ENCODE assay signal across 8 mouse cellular contexts in the genomic region with DNA sequence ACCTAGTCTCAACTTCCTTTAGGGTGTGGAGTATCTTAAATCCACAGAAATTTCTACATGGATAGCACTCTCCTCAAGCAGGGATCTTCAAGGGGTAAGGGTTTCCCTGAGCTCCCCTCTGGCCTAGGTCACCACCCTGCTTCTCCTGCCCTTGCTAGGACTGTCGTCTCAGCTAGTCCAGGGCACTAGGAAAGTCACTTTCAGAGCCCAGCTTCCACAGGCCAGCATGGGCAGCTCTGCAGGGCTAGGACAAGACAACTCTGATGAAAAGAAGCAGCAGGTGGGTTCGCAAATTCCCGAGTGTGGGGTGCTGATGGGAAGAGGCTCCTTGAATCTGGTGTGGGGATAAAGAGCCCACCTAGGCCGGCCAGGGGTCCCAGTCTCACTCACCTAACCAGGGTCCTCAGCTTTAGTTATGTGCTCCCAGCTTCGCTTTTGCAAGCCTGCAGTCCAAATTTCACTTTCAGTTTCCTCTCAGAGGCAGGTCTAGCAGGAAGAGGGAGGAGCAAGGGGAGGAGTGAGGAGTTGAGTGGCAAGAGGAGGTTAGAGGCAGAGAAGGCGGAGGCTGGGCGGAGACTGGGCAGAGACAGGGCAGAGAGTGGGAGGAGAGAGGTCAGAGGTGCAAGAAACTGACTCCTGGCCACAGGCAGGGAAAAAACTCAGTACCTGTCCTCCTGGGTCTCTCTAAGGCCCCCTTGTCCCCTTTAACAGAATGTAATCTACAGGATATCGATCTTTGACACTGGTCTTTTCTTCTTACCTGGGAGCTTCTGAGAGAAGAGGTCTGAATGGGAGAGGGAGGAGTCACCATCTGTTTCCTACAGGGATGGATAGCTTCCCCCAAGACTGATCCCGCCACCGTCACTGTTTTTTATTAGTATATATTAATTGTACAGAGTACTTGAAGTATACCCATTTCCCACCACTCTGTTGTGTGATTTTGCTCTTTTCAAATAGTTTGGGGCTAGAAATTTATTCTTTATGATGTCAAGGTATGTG. TPM values are rescaled to one million over a fixed set of nuclear protein-coding genes. Genes with fewer than 3 reads are reported as not detected.
A peak's percentile ranks its signal among the peaks of the same experiment; 100 is the strongest.
DNase-seq lines count a peak whose midpoint lies in the region; ATAC-seq and TF ChIP-seq lines count a peak whose summit lies in the region.

A gene (minus strand): TSS at position 488 of the 999 bp plus-strand sequence.

- no peaks in the 10 kb centered on the region for H3K9me3 ChIP-seq in limb, embryonic 14.5 days (ENCODE audit: control insufficient read depth, low read length)
- H3K9me3 ChIP-seq in midbrain, embryonic 16.5 days (replicated peaks; ENCODE audit: control insufficient read depth, low read length, poor library complexity, severe bottlenecking): no peaks in the 10 kb centered on the region

- TF ChIP-seq CTCF in bone marrow macrophage, adult 2 months (IDR thresholded peaks at IDR 0.05; ENCODE audit: low read depth, low read length): no peak
- no peak for TF ChIP-seq CTCF in embryonic fibroblast, embryonic 13.5 days (IDR thresholded peaks at IDR 0.05; ENCODE audit: borderline replicate concordance, insufficient read depth, low read length)

- peak within 1 kb of the TSS; percentile 19; the same call in 1 of the 2 replicates for H3K27ac ChIP-seq in bone marrow macrophage, adult 2 months (ENCODE audit: insufficient read depth, low read depth, low read length)
- H3K27ac ChIP-seq in embryonic fibroblast, embryonic 13.5 days (ENCODE audit: insufficient read depth, low read length): no peak within 1 kb of the TSS
- H3K27ac ChIP-seq in limb, embryonic 14.5 days (replicated peaks; ENCODE audit: low read depth, low read length): 0 out of 2 replicates have a peak within 1 kb of the TSS, but pooled peaks have one; percentile 20
- no peak within 1 kb of the TSS for H3K27ac ChIP-seq in midbrain, embryonic 16.5 days (ENCODE audit: low read length)

- peak; percentile 87 for ATAC-seq in limb, embryonic 14.5 days (ENCODE audit: low FRiP score, low read depth)
- no peak for ATAC-seq in midbrain, embryonic 16.5 days

- peak within 1 kb of the TSS; percentile 56 for H3K9ac ChIP-seq in limb, embryonic 14.5 days (ENCODE audit: low read depth, low read length, severe bottlenecking)
- no peak within 1 kb of the TSS for H3K9ac ChIP-seq in midbrain, embryonic 16.5 days (ENCODE audit: low read depth, low read length)

- no peak for TF ChIP-seq POLR2A in bone marrow macrophage, adult 2 months (IDR thresholded peaks at IDR 0.05; ENCODE audit: borderline replicate concordance, low read depth, low read length)
- TF ChIP-seq POLR2A in embryonic fibroblast, embryonic 13.5 days (IDR thresholded peaks at IDR 0.05; ENCODE audit: low read depth, low read length): peak; percentile 68
- TF ChIP-seq POLR2A in limb, embryonic 14.5 days (IDR thresholded peaks at IDR 0.05; ENCODE audit: borderline replicate concordance, extremely low read depth, insufficient read depth, insufficient read length): no peak

- peak; percentile 87 to 90 for DNase-seq in B cell, adult 2 months
- DNase-seq in heart, adult 9 months (ENCODE audit: low spot score in 2 of 2): peak; percentile 93
- DNase-seq in kidney, adult 9 months: peak; percentile 96
- peak; percentile 66 for DNase-seq in limb, embryonic 14.5 days (ENCODE audit: low spot score)
- DNase-seq in spleen, postnatal 10 days (ENCODE audit: low spot score in 2 of 2): peak; percentile 55 to 90

- no peaks in the 10 kb centered on the region for H3K27me3 ChIP-seq in limb, embryonic 14.5 days (ENCODE audit: control insufficient read depth, insufficient read depth, low read length)
- no peaks in the 10 kb centered on the region for H3K27me3 ChIP-seq in midbrain, embryonic 16.5 days (ENCODE audit: control insufficient read depth, insufficient read depth, low read depth, low read length)

- peaks cover 31% of the 10 kb centered on the region for H3K4me1 ChIP-seq in bone marrow macrophage, adult 2 months (ENCODE audit: control insufficient read depth, insufficient read depth, low read length)
- peaks cover 3% of the 10 kb centered on the region; the same call in 1 of the 2 replicates for H3K4me1 ChIP-seq in embryonic fibroblast, embryonic 13.5 days (ENCODE audit: control insufficient read depth, insufficient read depth, low read length)
- H3K4me1 ChIP-seq in limb, embryonic 14.5 days (ENCODE audit: control insufficient read depth, insufficient read depth, low read length): no peaks in the 10 kb centered on the region
- no peaks in the 10 kb centered on the region for H3K4me1 ChIP-seq in midbrain, embryonic 16.5 days (ENCODE audit: control insufficient read depth, insufficient read depth, low read length)

- peak within 1 kb of the TSS; percentile 53 for H3K4me2 ChIP-seq in limb, embryonic 14.5 days (replicated peaks; ENCODE audit: low read depth, low read length, severe bottlenecking)
- peak within 1 kb of the TSS; percentile 39 for H3K4me2 ChIP-seq in midbrain, embryonic 16.5 days (ENCODE audit: low read length)

- WGBS in limb, embryonic 14.5 days: 16% methylated on average over 10 of the region's 10 CpGs
- WGBS in midbrain, embryonic 16.5 days: 24% methylated on average over 10 of the region's 10 CpGs

- H3K4me3 ChIP-seq in bone marrow macrophage, adult 2 months (ENCODE audit: insufficient read depth, low read length): peak within 1 kb of the TSS; percentile 79
- peak within 1 kb of the TSS; percentile 87 for H3K4me3 ChIP-seq in embryonic fibroblast, embryonic 13.5 days (ENCODE audit: insufficient read depth, low read length)
- peak within 1 kb of the TSS; percentile 41 for H3K4me3 ChIP-seq in limb, embryonic 14.5 days (replicated peaks; ENCODE audit: low read length)
- H3K4me3 ChIP-seq in midbrain, embryonic 16.5 days (ENCODE audit: low read depth, low read length): peak within 1 kb of the TSS; percentile 22; the same call in 1 of the 2 replicates

- H3K36me3 ChIP-seq in limb, embryonic 14.5 days (ENCODE audit: control insufficient read depth, insufficient read depth, low read length): no peaks in the 10 kb centered on the region
- H3K36me3 ChIP-seq in midbrain, embryonic 16.5 days (ENCODE audit: control insufficient read depth, insufficient read depth, low read length): no peaks in the 10 kb centered on the region

RNA-seq across cellular contexts. Expression of the gene that starts here (rescaled TPM):
- 38.1 and 42.5 TPM in 2 replicates for polyA plus RNA-seq in bone marrow macrophage, adult 2 months (2012; ENCODE audit: insufficient read depth, insufficient read length, missing spikeins)
- polyA plus RNA-seq in embryonic fibroblast, embryonic 13.5 days (2011; ENCODE audit: insufficient read length, low read depth, missing spikeins): 8.4 and 8.8 TPM in 2 replicates
- 3.4 and 4.0 TPM in 2 replicates for polyA plus RNA-seq in limb, embryonic 14.5 days (2012; rRNA removed)
- 0.81 and 1.2 TPM in 2 replicates for polyA plus RNA-seq in limb, embryonic 14.5 days (2014; fragmentation: Nextera tagmentation; extraction: Ambion mirVana)
- not detected in 2 replicates for polyA plus RNA-seq in midbrain, embryonic 16.5 days (2015; fragmentation: Nextera tagmentation; extraction: Ambion mirVana)

Comparison
In these comparisons a context has a peak if more than half of its experiments do, and no peak if none do; other contexts are left out.
1. H3K27ac ChIP-seq: peak in bone marrow macrophage, adult 2 months (single experiment) and limb, embryonic 14.5 days (single experiment); none in embryonic fibroblast, embryonic 13.5 days (single experiment) and midbrain, embryonic 16.5 days (single experiment).
2. H3K4me3 ChIP-seq: peak in every context shown above with its lines; median percentile 87 in embryonic fibroblast, embryonic 13.5 days; 79 in bone marrow macrophage, adult 2 months; 41 in limb, embryonic 14.5 days; 22 in midbrain, embryonic 16.5 days.
3. Peak in every context shown above with its lines, with median percentiles within 50 percentile points of each other: DNase-seq.